Mouse (Mus musculus): ENCODE results near the gene Il9r.

GRCm38 (mm10) chr11:32152814-32153213, 47.3 kb downstream of the Il9r start:
- TF ChIP-seq POLR2A (IDR thresholded peaks at IDR 0.05; ENCODE audit: extremely low read depth, insufficient read depth, low read length) (no peak), CTCF (IDR thresholded peaks at IDR 0.05; ENCODE audit: low read depth, low read length) (peak; percentile 25; the same call in 1 of the 2 replicates)
